Mouse (Mus musculus) heart, adult 2 months (tissue): ENCODE results near the gene Pdzrn3. TPM values are rescaled to one million over a fixed set of nuclear protein-coding genes. Genes with fewer than 3 reads are reported as not detected.

Experiments
- DNase-seq, 2 experiments: peaks; one replicate each; pipeline ENCODE4 v3.0.0; 2021
- H3K27ac ChIP-seq: fragments of 200-600 bp; 2 replicates; pipeline ENCODE4 v1.8.1; 2022
- H3K27me3 ChIP-seq: fragments of 200-500 bp; 2 replicates; pipeline ENCODE4 v1.6.1; 2012; ENCODE audit warnings: mild to moderate bottlenecking, low read length, inconsistent platforms, mixed read lengths; ENCODE audit not compliant: control insufficient read depth, insufficient read depth
- H3K36me3 ChIP-seq: fragments of 200-500 bp; 2 replicates; pipeline ENCODE4 v1.6.1; 2012; ENCODE audit warnings: low read length, inconsistent platforms; ENCODE audit not compliant: control insufficient read depth, insufficient read depth
- H3K4me1 ChIP-seq: fragments of 200-500 bp; 2 replicates; pipeline ENCODE4 v1.6.1; 2011; ENCODE audit warnings: low read length; ENCODE audit not compliant: control insufficient read depth, insufficient read depth
- H3K4me3 ChIP-seq: fragments of 200-600 bp; 2 replicates; pipeline ENCODE4 v1.8.1; 2022
- H3K79me2 ChIP-seq: fragments of 200-500 bp; replicated peaks from 2 replicates; pipeline ENCODE4 v1.6.1; 2012; ENCODE audit warnings: mild to moderate bottlenecking, inconsistent platforms, low read length, moderate library complexity, mixed read lengths; ENCODE audit not compliant: control insufficient read depth, insufficient read depth
- H3K9ac ChIP-seq: fragments of 200-500 bp; 2 replicates; pipeline ENCODE4 v1.6.1; 2012; ENCODE audit warnings: low read depth, mild to moderate bottlenecking, control low read depth, inconsistent platforms, low read length, mixed read lengths
- CTCF ChIP-seq: fragments of 200-600 bp; IDR thresholded peaks from 2 replicates; pipeline ENCODE4 v1.8.1; 2022; ENCODE audit warnings: antibody characterized with exemption, mild to moderate bottlenecking, moderate library complexity
- EP300 ChIP-seq: fragments of 200-500 bp; IDR thresholded peaks from 2 replicates; pipeline ENCODE4 v1.6.1; 2011; ENCODE audit warnings: low read depth, low read length, control low read depth; ENCODE audit not compliant: insufficient read depth
- POLR2A ChIP-seq: fragments of 200-500 bp; IDR thresholded peaks from 2 replicates; pipeline ENCODE4 v1.6.1; 2011; ENCODE audit warnings: mild to moderate bottlenecking, low read depth, low read length, control low read depth; ENCODE audit not compliant: insufficient read depth
- WGBS: fragments of 180-500 bp; shearing (Covaris S2); methylation state at CpG from one replicate; pipeline ENCODE4 v1.1.7; 2018; 5-methylcytosine and 5-hydroxymethylcytosine counted together
- intact Hi-C: fragments of 180-260 bp; cut with DNase I; formaldehyde crosslinking; loops from one replicate; pipeline ENCODE4 v1.15.1; 2025
- polyA plus RNA-seq: library from polyadenylated mRNA; depleted of rRNA; stranded (reverse); fragments of >200 nt; gene quantifications from 2 replicates; pipeline ENCODE4 v1.2.3, GENCODE M21; 2012
- total RNA-seq, 2 experiments: library from RNA; stranded (reverse); gene quantifications; 2 replicates each; pipeline ENCODE4 v1.2.3; 2021

Gene Pdzrn3
- total and polyA plus RNA-seq, 3 experiments, result 19.3 to 32.2 (median 28.7) TPM

- Histone ChIP-seq H3K4me1 (no peaks in the 10 kb centered on the region), H3K9ac (no peak overlapping the region), H3K36me3 (no peaks in the 10 kb centered on the region), H3K27ac (no peak overlapping the region), H3K79me2 (no peaks in the 10 kb centered on the region), H3K4me3 (no peak overlapping the region), H3K27me3 (no peaks in the 10 kb centered on the region)
- TF ChIP-seq POLR2A (no peak), EP300 (no peak), CTCF (no peak)
- WGBS, result 87% methylated on average over 7 of the region's 7 CpGs
- DNase-seq, result no peak
- intact Hi-C loops, result no loop called here
Measured at GRCm38 (mm10) chr6:101385490-101385889, 7.8 kb upstream of the Pdzrn3 start.

- no peak for DNase-seq
Measured at GRCm38 (mm10) chr6:101384958-101385357, 7.3 kb upstream of the Pdzrn3 start.

GRCm38 (mm10) chr6:101384476-101384875 lies 6.8 kb upstream of the Pdzrn3 start:
- no peak overlapping the region for H3K4me3 ChIP-seq
- intact Hi-C loops, result no loop called here
- no peaks in the 10 kb centered on the region for H3K79me2 ChIP-seq
- H3K27ac ChIP-seq, result no peak overlapping the region
- no peak overlapping the region for H3K9ac ChIP-seq
- WGBS, result 83% methylated on average over 6 of the region's 6 CpGs
- H3K36me3 ChIP-seq, result no peaks in the 10 kb centered on the region
- no peaks in the 10 kb centered on the region for H3K27me3 ChIP-seq
- TF ChIP-seq CTCF (no peak), EP300 (no peak), POLR2A (no peak)
- no peak for DNase-seq
- H3K4me1 ChIP-seq, result no peaks in the 10 kb centered on the region

More at GRCm38 (mm10) chr6:101384958-101385357, 7.3 kb upstream of the Pdzrn3 start:
- intact Hi-C loops, result no loop called here
- H3K79me2 ChIP-seq, result no peaks in the 10 kb centered on the region
- H3K36me3 ChIP-seq, result no peaks in the 10 kb centered on the region
- no peaks in the 10 kb centered on the region for H3K4me1 ChIP-seq
- no peak overlapping the region for H3K4me3 ChIP-seq
- no peaks in the 10 kb centered on the region for H3K27me3 ChIP-seq
- WGBS, result 78% methylated on average over 7 of the region's 7 CpGs
- H3K9ac ChIP-seq, result no peak overlapping the region
- H3K27ac ChIP-seq, result no peak overlapping the region
- TF ChIP-seq EP300, result no peak
- no peak for TF ChIP-seq POLR2A
- TF ChIP-seq CTCF, result no peak

GRCm38 (mm10) chr6:101382891-101383290 lies 5.2 kb upstream of the Pdzrn3 start:
- intact Hi-C loops, result no loop called here

GRCm38 (mm10) chr6:101379546-101379945 lies 1.8 kb upstream of the Pdzrn3 start:
- intact Hi-C loops, result loop anchor here (2.0 to 5.0 kb wide), 2 partner anchors 153 to 237 kb away; no protein-coding TSS in a partner anchor
- no peak for DNase-seq
- WGBS, result 77% methylated on average over 3 of the region's 3 CpGs

More at GRCm38 (mm10) chr6:101382891-101383290, 5.2 kb upstream of the Pdzrn3 start:
- no peak for DNase-seq
- Histone ChIP-seq H3K4me3 (no peak overlapping the region), H3K36me3 (no peaks in the 10 kb centered on the region), H3K4me1 (no peaks in the 10 kb centered on the region), H3K79me2 (no peaks in the 10 kb centered on the region), H3K27ac (no peak overlapping the region), H3K27me3 (no peaks in the 10 kb centered on the region), H3K9ac (no peak overlapping the region)
- TF ChIP-seq POLR2A (no peak), CTCF (no peak), EP300 (no peak)
- WGBS, result 82% methylated on average over 4 of the region's 4 CpGs

GRCm38 (mm10) chr6:101377935-101378609 lies 375 bp upstream of the Pdzrn3 start:
- Histone ChIP-seq H3K27ac (peak overlapping the region; percentile 66), H3K9ac (no peak overlapping the region; the same call in 1 of the 2 replicates), H3K4me3 (peak overlapping the region; percentile 60), H3K4me1 (peaks cover 2% of the 10 kb centered on the region; the same call in 1 of the 2 replicates), H3K27me3 (no peaks in the 10 kb centered on the region), H3K36me3 (peaks cover 2% of the 10 kb centered on the region; the same call in 1 of the 2 replicates), H3K79me2 (no peaks in the 10 kb centered on the region)
- 0 out of 2 replicates have a peak, but pooled peaks have one; percentile 5 for TF ChIP-seq EP300
- no peak for TF ChIP-seq CTCF
- TF ChIP-seq POLR2A, result peak; percentile 85
- intact Hi-C loops, result loop anchor here (2.0 to 5.0 kb wide), 3 partner anchors 107 to 239 kb away; no protein-coding TSS in a partner anchor
- WGBS, result under 1% methylated on average over 27 of the region's 29 CpGs
- DNase-seq, result peak; percentile 80 to 82

More at GRCm38 (mm10) chr6:101379546-101379945, 1.8 kb upstream of the Pdzrn3 start:
- no peaks in the 10 kb centered on the region for H3K27me3 ChIP-seq
- no peak overlapping the region for H3K4me3 ChIP-seq
- no peak overlapping the region for H3K9ac ChIP-seq
- no peaks in the 10 kb centered on the region for H3K36me3 ChIP-seq
- H3K4me1 ChIP-seq, result peaks cover 2% of the 10 kb centered on the region; the same call in 1 of the 2 replicates
- TF ChIP-seq POLR2A (no peak), EP300 (no peak), CTCF (no peak)
- no peak overlapping the region for H3K27ac ChIP-seq
- no peaks in the 10 kb centered on the region for H3K79me2 ChIP-seq
